Mouse (Mus musculus): Measurements from ENCODE around the gene Stmn3.

Stmn3 gene

GRCm38 (mm10) chr2:181286629-181287337, 27.5 kb downstream of the Stmn3 start:
- no peak for DNase-seq (ENCODE audit: low spot score in 2 of 2)

GRCm38 (mm10) chr2:181279968-181280367, 34.3 kb downstream of the Stmn3 start:
- DNase-seq (ENCODE audit: low spot score in 2 of 2) = no peak

GRCm38 (mm10) chr2:181277866-181278265, 36.4 kb downstream of the Stmn3 start:
- DNase-seq (ENCODE audit: low spot score in 2 of 2) = no peak

GRCm38 (mm10) chr2:181276766-181277165, 37.5 kb downstream of the Stmn3 start:
- DNase-seq (ENCODE audit: low spot score in 2 of 2) = no peak

- DNase-seq (ENCODE audit: low spot score in 2 of 2) = no peak
Observed at GRCm38 (mm10) chr2:181274639-181275038, 39.7 kb downstream of the Stmn3 start.

- DNase-seq (ENCODE audit: low spot score in 2 of 2) = no peak
Observed at GRCm38 (mm10) chr2:181273829-181274228, 40.5 kb downstream of the Stmn3 start.

- DNase-seq (ENCODE audit: low spot score in 2 of 2) = no peak
Observed at GRCm38 (mm10) chr2:181272092-181272491, 42.2 kb downstream of the Stmn3 start.

GRCm38 (mm10) chr2:181266839-181267238, 47.5 kb downstream of the Stmn3 start:
- DNase-seq (ENCODE audit: low spot score in 2 of 2) = no peak

Data from frontal cortex, postnatal 10 days (tissue).